Mouse (Mus musculus): ENCODE measurements at regions not wholly inside any gene's neighbourhood (a gene's known extent, or its start where the extent isn't known, plus 50 kb on each side); places are given as distances from the start of the nearest gene placed in this dataset.

- no peaks in the 10 kb centered on the region for H3K36me3 ChIP-seq (ENCODE audit: control insufficient read depth, insufficient read depth)
- H3K4me2 ChIP-seq (ENCODE audit: low read depth): no peak overlapping the region
- no peak overlapping the region for H3ac ChIP-seq (ENCODE audit: control insufficient read depth, insufficient read length)
- no peak overlapping the region for H3K4me3 ChIP-seq
- TF ChIP-seq E2F4 (IDR thresholded peaks at IDR 0.05; ENCODE audit: insufficient read depth) (no peak), USF1 (IDR thresholded peaks at IDR 0.05; ENCODE audit: low read depth) (no peak), MYOG (IDR thresholded peaks at IDR 0.05; ENCODE audit: control insufficient read depth in 1 of 3, insufficient read depth in 1 of 3, insufficient read length in 2 of 3, low read depth in 2 of 3) (no peak), SRF (IDR thresholded peaks at IDR 0.05; ENCODE audit: control insufficient read depth, insufficient read length, low read depth) (no peak), REST (IDR thresholded peaks at IDR 0.05; ENCODE audit: insufficient read depth, insufficient read length) (no peak), MAX (IDR thresholded peaks at IDR 0.05; ENCODE audit: low read depth) (no peak), CEBPB (IDR thresholded peaks at IDR 0.05; ENCODE audit: insufficient read depth, poor library complexity, severe bottlenecking) (no peak), POLR2A (IDR thresholded peaks at IDR 0.05; ENCODE audit: insufficient read length, low read depth) (no peak), POLR2AphosphoS2 (IDR thresholded peaks at IDR 0.05; ENCODE audit: insufficient read length, low read depth) (no peak), TCF12 (IDR thresholded peaks at IDR 0.05; ENCODE audit: insufficient read depth, poor library complexity, severe bottlenecking) (no peak), MYOD1 (IDR thresholded peaks at IDR 0.05; ENCODE audit: control insufficient read depth in 1 of 3, insufficient read length in 2 of 3, low read depth in 2 of 3) (no peak), TCF3 (IDR thresholded peaks at IDR 0.05; ENCODE audit: insufficient read length, low read depth) (no peak)
- no peaks in the 10 kb centered on the region for H3K27me3 ChIP-seq (ENCODE audit: control insufficient read depth, insufficient read depth, insufficient read length)
- no peaks in the 10 kb centered on the region for H3K79me2 ChIP-seq (ENCODE audit: control insufficient read depth, insufficient read depth)
Measured at GRCm38 (mm10) chr1:151045334-151045733, 52.1 kb upstream of the Hmcn1 start.

GRCm38 (mm10) chr1:151046626-151047025 lies 53.4 kb upstream of the Hmcn1 start:
- no peaks in the 10 kb centered on the region for H3K79me2 ChIP-seq (ENCODE audit: control insufficient read depth, insufficient read depth)
- no peaks in the 10 kb centered on the region for H3K27me3 ChIP-seq (ENCODE audit: control insufficient read depth, insufficient read depth, insufficient read length)
- H3K36me3 ChIP-seq (ENCODE audit: control insufficient read depth, insufficient read depth): no peaks in the 10 kb centered on the region
- H3K4me3 ChIP-seq: no peak overlapping the region
- TF ChIP-seq REST (IDR thresholded peaks at IDR 0.05; ENCODE audit: insufficient read depth, insufficient read length) (no peak), MAX (IDR thresholded peaks at IDR 0.05; ENCODE audit: low read depth) (no peak), CEBPB (IDR thresholded peaks at IDR 0.05; ENCODE audit: insufficient read depth, poor library complexity, severe bottlenecking) (no peak), MYOD1 (IDR thresholded peaks at IDR 0.05; ENCODE audit: control insufficient read depth in 1 of 3, insufficient read length in 2 of 3, low read depth in 2 of 3) (no peak), TCF12 (IDR thresholded peaks at IDR 0.05; ENCODE audit: insufficient read depth, poor library complexity, severe bottlenecking) (no peak), E2F4 (IDR thresholded peaks at IDR 0.05; ENCODE audit: insufficient read depth) (no peak), USF1 (IDR thresholded peaks at IDR 0.05; ENCODE audit: low read depth) (no peak), TCF3 (IDR thresholded peaks at IDR 0.05; ENCODE audit: insufficient read length, low read depth) (no peak), POLR2A (IDR thresholded peaks at IDR 0.05; ENCODE audit: insufficient read length, low read depth) (no peak), MYOG (IDR thresholded peaks at IDR 0.05; ENCODE audit: control insufficient read depth in 1 of 3, insufficient read depth in 1 of 3, insufficient read length in 2 of 3, low read depth in 2 of 3) (no peak), SRF (IDR thresholded peaks at IDR 0.05; ENCODE audit: control insufficient read depth, insufficient read length, low read depth) (no peak)
- H3ac ChIP-seq (ENCODE audit: control insufficient read depth, insufficient read length): no peak overlapping the region
- H3K4me2 ChIP-seq (ENCODE audit: low read depth): no peak overlapping the region

GRCm38 (mm10) chr1:151049726-151050506 lies 56.7 kb upstream of the Hmcn1 start:
- H3K79me2 ChIP-seq (ENCODE audit: control insufficient read depth, insufficient read depth): no peaks in the 10 kb centered on the region
- H3K27me3 ChIP-seq (ENCODE audit: control insufficient read depth, insufficient read depth, insufficient read length): no peaks in the 10 kb centered on the region
- TF ChIP-seq E2F4 (IDR thresholded peaks at IDR 0.05; ENCODE audit: insufficient read depth) (no peak), CEBPB (IDR thresholded peaks at IDR 0.05; ENCODE audit: insufficient read depth, poor library complexity, severe bottlenecking) (no peak), POLR2A (IDR thresholded peaks at IDR 0.05; ENCODE audit: insufficient read length, low read depth) (no peak), REST (IDR thresholded peaks at IDR 0.05; ENCODE audit: insufficient read depth, insufficient read length) (no peak), TCF12 (IDR thresholded peaks at IDR 0.05; ENCODE audit: insufficient read depth, poor library complexity, severe bottlenecking) (no peak), TCF3 (IDR thresholded peaks at IDR 0.05; ENCODE audit: insufficient read length, low read depth) (no peak), MAX (IDR thresholded peaks at IDR 0.05; ENCODE audit: low read depth) (no peak), USF1 (IDR thresholded peaks at IDR 0.05; ENCODE audit: low read depth) (no peak), POLR2AphosphoS2 (IDR thresholded peaks at IDR 0.05; ENCODE audit: insufficient read length, low read depth) (no peak), MYOG (IDR thresholded peaks at IDR 0.05; ENCODE audit: control insufficient read depth in 1 of 3, insufficient read depth in 1 of 3, insufficient read length in 2 of 3, low read depth in 2 of 3) (no peak), SRF (IDR thresholded peaks at IDR 0.05; ENCODE audit: control insufficient read depth, insufficient read length, low read depth) (no peak), MYOD1 (IDR thresholded peaks at IDR 0.05; ENCODE audit: control insufficient read depth in 1 of 3, insufficient read length in 2 of 3, low read depth in 2 of 3) (no peak)
- no peak overlapping the region for H3ac ChIP-seq (ENCODE audit: control insufficient read depth, insufficient read length)
- no peak overlapping the region for H3K4me3 ChIP-seq
- H3K4me2 ChIP-seq (ENCODE audit: low read depth): no peak overlapping the region
- H3K36me3 ChIP-seq (ENCODE audit: control insufficient read depth, insufficient read depth): no peaks in the 10 kb centered on the region

GRCm38 (mm10) chr1:151050507-151050816 lies 57.2 kb upstream of the Hmcn1 start:
- Histone ChIP-seq H3K4me3 (no peak overlapping the region), H3K36me3 (ENCODE audit: control insufficient read depth, insufficient read depth) (no peaks in the 10 kb centered on the region), H3K4me2 (ENCODE audit: low read depth) (no peak overlapping the region), H3K79me2 (ENCODE audit: control insufficient read depth, insufficient read depth) (no peaks in the 10 kb centered on the region), H3K27me3 (ENCODE audit: control insufficient read depth, insufficient read depth, insufficient read length) (no peaks in the 10 kb centered on the region), H3ac (ENCODE audit: control insufficient read depth, insufficient read length) (no peak overlapping the region)
- no peak for TF ChIP-seq TCF3 (IDR thresholded peaks at IDR 0.05; ENCODE audit: insufficient read length, low read depth)
- no peak for TF ChIP-seq MYOG (IDR thresholded peaks at IDR 0.05; ENCODE audit: control insufficient read depth in 1 of 3, insufficient read depth in 1 of 3, insufficient read length in 2 of 3, low read depth in 2 of 3)
- TF ChIP-seq MYOD1 (IDR thresholded peaks at IDR 0.05; ENCODE audit: control insufficient read depth in 1 of 3, insufficient read length in 2 of 3, low read depth in 2 of 3): no peak
- TF ChIP-seq USF1 (IDR thresholded peaks at IDR 0.05; ENCODE audit: low read depth): no peak
- TF ChIP-seq CEBPB (IDR thresholded peaks at IDR 0.05; ENCODE audit: insufficient read depth, poor library complexity, severe bottlenecking): no peak
- no peak for TF ChIP-seq TCF12 (IDR thresholded peaks at IDR 0.05; ENCODE audit: insufficient read depth, poor library complexity, severe bottlenecking)
- no peak for TF ChIP-seq POLR2AphosphoS2 (IDR thresholded peaks at IDR 0.05; ENCODE audit: insufficient read length, low read depth)
- TF ChIP-seq MAX (IDR thresholded peaks at IDR 0.05; ENCODE audit: low read depth): no peak
- TF ChIP-seq REST (IDR thresholded peaks at IDR 0.05; ENCODE audit: insufficient read depth, insufficient read length): no peak
- no peak for TF ChIP-seq POLR2A (IDR thresholded peaks at IDR 0.05; ENCODE audit: insufficient read length, low read depth)

Measured in myocyte (in vitro differentiated cells).